Mouse (Mus musculus): Measurements from ENCODE around the gene Ppara. TPM values are rescaled to one million over a fixed set of nuclear protein-coding genes. Genes with fewer than 3 reads are reported as not detected.

Gene Ppara
- total and polyA plus RNA-seq, 2 experiments from 2014 or later = 11.6 to 33.4 TPM

- WGBS = under 1% methylated on average over 75 of the region's 78 CpGs
- peak overlapping the region; percentile 99 for H3K27ac ChIP-seq (ENCODE audit: low read depth)
- TF ChIP-seq EP300 (IDR thresholded peaks at IDR 0.05; ENCODE audit: low read depth) = 0 out of 2 replicates have a peak, but pooled peaks have one; percentile 22
- peak; percentile 45 for TF ChIP-seq CTCF (IDR thresholded peaks at IDR 0.05; ENCODE audit: low read depth)
- peak overlapping the region; percentile 85 for H3K4me2 ChIP-seq (ENCODE audit: low read depth, low read length)
- DNase-seq (ENCODE audit: low spot score) (peak; percentile 86), ATAC-seq (ENCODE audit: insufficient read depth, low read depth) (peak; percentile 90)
- peaks cover 3% of the 10 kb centered on the region; the same call in 1 of the 2 replicates for H3K4me1 ChIP-seq (ENCODE audit: control insufficient read depth, insufficient read depth)
- peak overlapping the region; percentile 89 for H3K9ac ChIP-seq (replicated peaks; ENCODE audit: low read depth, low read length)
- H3K36me3 ChIP-seq (replicated peaks; ENCODE audit: control insufficient read depth, insufficient read depth, low read length) = no peaks in the 10 kb centered on the region
- H3K27me3 ChIP-seq (ENCODE audit: control insufficient read depth, insufficient read depth, low read length) = no peaks in the 10 kb centered on the region
- peak overlapping the region; percentile 75 for H3K4me3 ChIP-seq (ENCODE audit: low read depth, low read length)
- no peaks in the 10 kb centered on the region for H3K9me3 ChIP-seq (replicated peaks; ENCODE audit: control insufficient read depth, low read length)
Observed at GRCm38 (mm10) chr15:85735063-85735835, 466 bp downstream of the Ppara start.

DNA sequence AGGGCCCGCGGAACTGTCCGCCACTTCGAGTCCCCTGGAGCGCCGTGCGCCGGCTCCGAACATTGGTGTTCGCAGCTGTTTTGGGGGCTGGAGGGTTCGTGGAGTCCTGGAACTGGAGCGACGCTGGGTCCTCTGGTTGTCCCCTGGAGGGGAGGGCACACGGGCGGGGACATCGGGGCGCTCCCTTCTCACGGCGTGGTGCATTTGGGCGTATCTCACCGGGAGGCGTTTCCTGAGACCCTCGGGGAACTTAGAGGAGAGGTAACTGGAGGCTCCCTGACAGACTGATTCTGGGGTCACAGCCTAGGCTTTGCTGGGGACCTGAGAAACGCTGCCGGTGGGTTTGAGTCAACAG lies 1.0 kb downstream of the Ppara start:
- Histone ChIP-seq H3K36me3 (replicated peaks; ENCODE audit: control insufficient read depth, insufficient read depth, low read length) (no peaks in the 10 kb centered on the region), H3K9ac (replicated peaks; ENCODE audit: low read depth, low read length) (peak overlapping the region; percentile 89), H3K27me3 (ENCODE audit: control insufficient read depth, insufficient read depth, low read length) (no peaks in the 10 kb centered on the region), H3K4me3 (ENCODE audit: low read depth, low read length) (peak overlapping the region; percentile 75), H3K4me1 (ENCODE audit: control insufficient read depth, insufficient read depth) (peaks cover 3% of the 10 kb centered on the region; the same call in 1 of the 2 replicates), H3K4me2 (ENCODE audit: low read depth, low read length) (peak overlapping the region; percentile 85), H3K27ac (ENCODE audit: low read depth) (peak overlapping the region; percentile 99), H3K9me3 (replicated peaks; ENCODE audit: control insufficient read depth, low read length) (no peaks in the 10 kb centered on the region)
- ATAC-seq (ENCODE audit: insufficient read depth, low read depth) (peak; percentile 7), DNase-seq (ENCODE audit: low spot score) (no peak)
- WGBS = 2% methylated on average over 25 of the region's 25 CpGs
- TF ChIP-seq EP300 (IDR thresholded peaks at IDR 0.05; ENCODE audit: low read depth) = no peak
- no peak for TF ChIP-seq CTCF (IDR thresholded peaks at IDR 0.05; ENCODE audit: low read depth)

DNA sequence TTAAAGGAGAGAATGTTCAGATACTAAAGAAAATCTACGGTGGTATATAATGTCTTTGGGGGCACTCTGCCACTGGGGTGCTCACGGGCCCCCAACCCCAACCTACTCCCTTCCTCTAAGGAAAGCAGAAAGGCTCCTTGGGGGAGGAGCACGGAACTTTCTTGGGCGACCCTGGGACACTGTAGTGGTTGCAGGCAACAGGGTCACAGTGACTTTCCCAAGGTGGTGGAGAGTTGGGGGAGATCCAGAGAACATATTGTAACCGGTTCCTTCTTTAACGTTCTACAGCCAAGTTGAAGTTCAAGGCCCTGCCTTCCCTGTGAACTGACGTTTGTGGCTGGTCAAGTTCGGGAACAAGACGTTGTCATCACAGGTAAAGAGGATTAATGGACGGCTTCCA lies 1.7 kb downstream of the Ppara start:
- no peaks in the 10 kb centered on the region for H3K36me3 ChIP-seq (replicated peaks; ENCODE audit: control insufficient read depth, insufficient read depth, low read length)
- WGBS = 39% methylated on average over 10 of the region's 10 CpGs
- H3K4me1 ChIP-seq (ENCODE audit: control insufficient read depth, insufficient read depth) = peaks cover 3% of the 10 kb centered on the region; the same call in 1 of the 2 replicates
- no peaks in the 10 kb centered on the region for H3K9me3 ChIP-seq (replicated peaks; ENCODE audit: control insufficient read depth, low read length)
- H3K27me3 ChIP-seq (ENCODE audit: control insufficient read depth, insufficient read depth, low read length) = no peaks in the 10 kb centered on the region
- peak overlapping the region; percentile 89 for H3K9ac ChIP-seq (replicated peaks; ENCODE audit: low read depth, low read length)
- peak overlapping the region; percentile 99 for H3K27ac ChIP-seq (ENCODE audit: low read depth)
- no peak for DNase-seq (ENCODE audit: low spot score)
- no peak for TF ChIP-seq CTCF (IDR thresholded peaks at IDR 0.05; ENCODE audit: low read depth)
- no peak for TF ChIP-seq EP300 (IDR thresholded peaks at IDR 0.05; ENCODE audit: low read depth)
- H3K4me3 ChIP-seq (ENCODE audit: low read depth, low read length) = peak overlapping the region; percentile 75
- peak overlapping the region; percentile 85 for H3K4me2 ChIP-seq (ENCODE audit: low read depth, low read length)
- no peak for ATAC-seq (ENCODE audit: insufficient read depth, low read depth)

GRCm38 (mm10) chr15:85738416-85738815 lies 3.6 kb downstream of the Ppara start:
- ATAC-seq (ENCODE audit: insufficient read depth, low read depth) (no peak), DNase-seq (ENCODE audit: low spot score) (no peak)
- no peak overlapping the region for H3K4me2 ChIP-seq (ENCODE audit: low read depth, low read length)
- no peak overlapping the region for H3K27ac ChIP-seq (ENCODE audit: low read depth)
- 81% methylated on average over 3 of the region's 3 CpGs for WGBS
- H3K36me3 ChIP-seq (replicated peaks; ENCODE audit: control insufficient read depth, insufficient read depth, low read length) = no peaks in the 10 kb centered on the region
- no peak overlapping the region for H3K9ac ChIP-seq (replicated peaks; ENCODE audit: low read depth, low read length)
- no peak for TF ChIP-seq EP300 (IDR thresholded peaks at IDR 0.05; ENCODE audit: low read depth)
- no peak for TF ChIP-seq CTCF (IDR thresholded peaks at IDR 0.05; ENCODE audit: low read depth)
- no peak overlapping the region for H3K4me3 ChIP-seq (ENCODE audit: low read depth, low read length)
- H3K27me3 ChIP-seq (ENCODE audit: control insufficient read depth, insufficient read depth, low read length) = no peaks in the 10 kb centered on the region
- H3K4me1 ChIP-seq (ENCODE audit: control insufficient read depth, insufficient read depth) = peaks cover 3% of the 10 kb centered on the region; the same call in 1 of the 2 replicates
- H3K9me3 ChIP-seq (replicated peaks; ENCODE audit: control insufficient read depth, low read length) = no peaks in the 10 kb centered on the region

DNA sequence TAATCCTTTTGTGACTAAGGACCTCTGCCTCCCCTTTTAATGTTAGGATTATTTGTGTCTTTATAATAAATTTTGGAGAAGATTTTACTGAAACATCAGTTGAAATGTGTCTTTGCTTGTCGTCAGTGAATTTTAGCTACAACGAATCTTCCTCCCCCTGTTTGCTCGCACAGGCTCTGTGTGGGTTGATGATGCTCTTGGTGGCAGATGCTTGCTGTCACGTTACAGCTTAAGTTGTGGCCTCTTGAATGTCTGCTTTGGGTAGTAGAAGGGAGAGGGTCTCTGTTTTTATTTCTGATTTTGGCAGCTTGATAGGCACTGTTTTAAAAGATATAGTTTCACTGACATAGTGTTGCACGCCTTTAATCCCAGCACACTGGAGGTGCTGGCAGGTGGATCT lies 4.2 kb downstream of the Ppara start:
- TF ChIP-seq CTCF (IDR thresholded peaks at IDR 0.05; ENCODE audit: low read depth) (no peak), EP300 (IDR thresholded peaks at IDR 0.05; ENCODE audit: low read depth) (no peak)
- WGBS = 78% methylated on average over 5 of the region's 5 CpGs
- no peak for DNase-seq (ENCODE audit: low spot score)
- ATAC-seq (ENCODE audit: insufficient read depth, low read depth) = no peak
- Histone ChIP-seq H3K27me3 (ENCODE audit: control insufficient read depth, insufficient read depth, low read length) (no peaks in the 10 kb centered on the region), H3K27ac (ENCODE audit: low read depth) (no peak overlapping the region), H3K4me2 (ENCODE audit: low read depth, low read length) (no peak overlapping the region), H3K4me1 (ENCODE audit: control insufficient read depth, insufficient read depth) (peaks cover 3% of the 10 kb centered on the region; the same call in 1 of the 2 replicates), H3K9ac (replicated peaks; ENCODE audit: low read depth, low read length) (no peak overlapping the region), H3K4me3 (ENCODE audit: low read depth, low read length) (no peak overlapping the region), H3K9me3 (replicated peaks; ENCODE audit: control insufficient read depth, low read length) (no peaks in the 10 kb centered on the region), H3K36me3 (replicated peaks; ENCODE audit: control insufficient read depth, insufficient read depth, low read length) (no peaks in the 10 kb centered on the region)

Measured in heart, postnatal 0 days (tissue).